Mouse (Mus musculus) limb, embryonic 14.5 days (tissue): Measurements from ENCODE around the gene Rps6kc1. TPM values are rescaled to one million over a fixed set of nuclear protein-coding genes. Genes with fewer than 3 reads are reported as not detected.
A peak's percentile ranks its signal among the peaks of the same experiment; 100 is the strongest.

Source experiments
- ATAC-seq: fragments of 200-750 bp; cut with Nextera tagmentation; 2 replicates; pipeline ENCODE4 v1.8.0; 2017; ENCODE audit warnings: low read depth, moderate number of reproducible peaks, moderate TSS enrichment; ENCODE audit not compliant: low FRiP score
- DNase-seq: peaks from one replicate; pipeline ENCODE4 v3.0.0-alpha.2; 2015; ENCODE audit warnings: low spot score
- H3K27ac ChIP-seq: fragments of 300-500 bp; sonication (generic); replicated peaks from 2 replicates; pipeline ENCODE4 v1.5.1; 2014; ENCODE audit warnings: low read depth, mild to moderate bottlenecking, low read length, moderate library complexity, mixed read lengths
- H3K27me3 ChIP-seq: fragments of 300-500 bp; sonication (generic); 2 replicates; pipeline ENCODE4 v1.6.1; 2014; ENCODE audit warnings: low read length, mixed read lengths; ENCODE audit not compliant: control insufficient read depth, insufficient read depth
- H3K36me3 ChIP-seq: fragments of 300-500 bp; sonication (generic); 2 replicates; pipeline ENCODE4 v1.6.1; 2014; ENCODE audit warnings: mild to moderate bottlenecking, low read length, moderate library complexity, mixed read lengths; ENCODE audit not compliant: control insufficient read depth, insufficient read depth
- H3K4me1 ChIP-seq: fragments of 300-500 bp; sonication (generic); 2 replicates; pipeline ENCODE4 v1.6.1; 2014; ENCODE audit warnings: antibody characterized with exemption, low read length, mixed read lengths; ENCODE audit not compliant: control insufficient read depth, insufficient read depth
- H3K4me2 ChIP-seq: fragments of 300-500 bp; sonication (generic); replicated peaks from 2 replicates; pipeline ENCODE4 v1.6.1; 2014; ENCODE audit warnings: low read depth, mild to moderate bottlenecking, low read length, moderate library complexity; ENCODE audit not compliant: severe bottlenecking
- H3K4me3 ChIP-seq: fragments of 300-500 bp; sonication (generic); replicated peaks from 2 replicates; pipeline ENCODE4 v1.5.1; 2014; ENCODE audit warnings: low read length
- H3K9ac ChIP-seq: fragments of 300-500 bp; sonication (generic); 2 replicates; pipeline ENCODE4 v1.6.1; 2014; ENCODE audit warnings: mild to moderate bottlenecking, low read depth, low read length, moderate library complexity; ENCODE audit not compliant: severe bottlenecking
- H3K9me3 ChIP-seq: fragments of 300-500 bp; sonication (generic); 2 replicates; pipeline ENCODE4 v1.6.1; 2016; ENCODE audit warnings: low read length; ENCODE audit not compliant: control insufficient read depth
- POLR2A ChIP-seq: fragments of 200-500 bp; IDR thresholded peaks from 2 replicates; pipeline ENCODE4 v1.8.0; 2012; ENCODE audit warnings: inconsistent platforms, mild to moderate bottlenecking, moderate library complexity, borderline replicate concordance; ENCODE audit not compliant: insufficient read depth, insufficient read length; ENCODE audit errors: extremely low read depth
- WGBS: fragments of 180-500 bp; shearing (Covaris S2); extraction: QIAGEN DNeasy Blood & Tissue Kit; methylation state at CpG from one replicate; pipeline ENCODE4 v1.1.7; 2014; 5-methylcytosine and 5-hydroxymethylcytosine counted together
- polyA plus RNA-seq, 2 experiments: library from polyadenylated mRNA; depleted of rRNA in 1 of 2; stranded (reverse) in 1 of 2; unstranded in 1 of 2; fragments of >200 nt; fragmentation: Nextera tagmentation in 1 of 2; extraction: Ambion mirVana in 1 of 2; gene quantifications; 2 replicates each; pipeline versions ENCODE4 v1.2.1 to v1.2.3; 2012 to 2014

Rps6kc1 gene
- polyA plus RNA-seq, 2 experiments, result 14.7 to 17.4 TPM

- no peak overlapping the region for H3K4me3 ChIP-seq
- no peaks in the 10 kb centered on the region for H3K9me3 ChIP-seq
- H3K36me3 ChIP-seq, result no peaks in the 10 kb centered on the region
- H3K27ac ChIP-seq, result no peak overlapping the region
- no peak overlapping the region for H3K4me2 ChIP-seq
- no peak for TF ChIP-seq POLR2A
- H3K9ac ChIP-seq, result no peak overlapping the region
- 84% methylated on average over 4 of the region's 4 CpGs for WGBS
- DNase-seq (no peak), ATAC-seq (no peak)
- no peaks in the 10 kb centered on the region for H3K4me1 ChIP-seq
- no peaks in the 10 kb centered on the region for H3K27me3 ChIP-seq
Observed at GRCm38 (mm10) chr1:190663996-190664395, 247.6 kb downstream of the Rps6kc1 start.

DNA sequence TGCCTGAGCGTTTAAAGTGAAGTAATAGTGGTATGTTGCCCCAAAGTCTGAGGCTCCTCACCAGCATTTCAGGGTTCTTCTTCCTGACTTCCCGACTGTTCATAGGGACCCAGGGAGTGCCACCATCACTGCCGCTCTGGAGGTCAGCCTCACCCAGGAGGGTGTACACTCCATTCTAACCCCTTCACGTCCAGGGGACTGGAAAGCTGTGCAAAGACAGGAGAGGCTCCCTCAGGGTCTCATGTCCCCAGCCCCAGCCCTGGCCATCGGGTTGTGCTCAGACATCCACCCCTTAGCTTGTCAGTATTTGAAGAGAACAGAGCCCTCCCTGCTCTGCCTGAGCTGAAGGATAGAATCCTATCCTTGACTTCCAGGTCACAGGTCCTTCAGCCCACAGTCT is 248.8 kb downstream of the Rps6kc1 start:
- H3K9me3 ChIP-seq, result no peaks in the 10 kb centered on the region
- H3K9ac ChIP-seq, result no peak overlapping the region
- no peak for DNase-seq
- no peak for TF ChIP-seq POLR2A
- no peak for ATAC-seq
- no peak overlapping the region for H3K4me2 ChIP-seq
- H3K27me3 ChIP-seq, result no peaks in the 10 kb centered on the region
- H3K27ac ChIP-seq, result no peak overlapping the region
- no peak overlapping the region for H3K4me3 ChIP-seq
- WGBS, result 82% methylated on average over 5 of the region's 5 CpGs
- no peaks in the 10 kb centered on the region for H3K36me3 ChIP-seq
- H3K4me1 ChIP-seq, result no peaks in the 10 kb centered on the region

- DNase-seq (no peak), ATAC-seq (no peak)
- Histone ChIP-seq H3K27ac (no peak overlapping the region), H3K9me3 (no peaks in the 10 kb centered on the region), H3K4me1 (no peaks in the 10 kb centered on the region), H3K4me2 (no peak overlapping the region), H3K4me3 (no peak overlapping the region), H3K27me3 (no peaks in the 10 kb centered on the region), H3K9ac (no peak overlapping the region), H3K36me3 (no peaks in the 10 kb centered on the region)
- no peak for TF ChIP-seq POLR2A
- WGBS, result 85% methylated on average over 3 of the region's 4 CpGs
Observed at GRCm38 (mm10) chr1:190661764-190662163, 249.8 kb downstream of the Rps6kc1 start.

DNA sequence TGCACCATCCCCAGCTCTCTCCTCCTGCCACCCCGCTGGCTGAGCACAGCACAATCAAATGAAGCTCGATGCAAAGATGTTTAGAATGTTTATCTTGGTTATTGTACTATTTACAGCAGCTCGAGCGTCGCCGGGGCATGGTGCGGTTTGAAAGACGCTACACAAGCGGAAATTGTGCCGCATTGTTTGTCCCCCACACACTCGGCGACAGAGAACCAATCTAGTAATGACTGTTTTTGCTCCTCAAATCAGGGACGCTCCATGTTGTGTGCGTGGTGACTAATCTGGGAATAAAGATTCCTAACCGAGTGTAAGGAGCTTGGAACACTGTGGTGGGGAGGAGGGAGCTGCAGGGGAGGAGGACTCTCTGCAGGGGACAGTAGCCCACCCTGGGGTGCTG is 250.3 kb downstream of the Rps6kc1 start:
- H3K36me3 ChIP-seq, result no peaks in the 10 kb centered on the region
- ATAC-seq, result no peak
- H3K27me3 ChIP-seq, result no peaks in the 10 kb centered on the region
- no peaks in the 10 kb centered on the region for H3K9me3 ChIP-seq
- TF ChIP-seq POLR2A, result no peak
- H3K9ac ChIP-seq, result no peak overlapping the region
- H3K4me3 ChIP-seq, result no peak overlapping the region
- no peak for DNase-seq
- H3K27ac ChIP-seq, result no peak overlapping the region
- no peak overlapping the region for H3K4me2 ChIP-seq
- 88% methylated on average over 15 of the region's 15 CpGs for WGBS
- no peaks in the 10 kb centered on the region for H3K4me1 ChIP-seq

DNA sequence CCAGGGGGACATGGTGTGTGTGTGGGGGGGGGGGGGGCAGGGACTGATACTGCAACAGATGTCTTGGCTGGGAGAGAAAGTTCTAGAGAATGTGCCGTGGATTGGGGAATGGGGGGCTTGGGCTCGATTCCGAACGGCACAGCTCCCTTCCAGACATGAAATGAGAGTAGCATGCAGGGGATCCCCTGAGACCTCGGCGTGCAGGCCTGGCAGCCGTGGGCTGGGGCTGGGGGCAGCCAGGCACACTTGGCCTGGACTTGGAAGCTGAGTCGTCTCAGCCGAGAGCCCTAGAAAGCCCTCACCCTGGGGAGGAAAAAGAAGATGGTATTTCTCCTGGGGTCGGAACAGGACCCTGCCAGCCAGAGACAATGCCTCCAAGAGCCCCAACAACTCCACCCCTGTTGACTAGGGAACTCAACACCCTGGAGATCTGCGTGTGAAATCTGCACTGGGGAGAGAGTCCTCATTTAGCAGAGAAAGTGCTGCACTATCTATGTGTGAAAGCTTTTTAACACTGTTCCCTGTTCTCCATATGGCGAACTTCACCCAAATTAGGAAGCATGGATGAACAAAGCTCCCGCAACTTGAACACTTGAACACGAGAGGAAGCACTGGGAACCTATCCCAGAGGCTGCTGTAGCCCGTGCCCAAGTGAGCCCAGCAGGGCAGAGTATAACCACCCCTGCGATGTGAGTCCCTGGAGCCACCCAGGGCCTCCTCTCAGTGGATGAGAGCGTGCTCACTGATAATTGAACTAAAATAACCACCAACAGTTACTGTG is 251.7 kb downstream of the Rps6kc1 start:
- Histone ChIP-seq H3K9me3 (no peaks in the 10 kb centered on the region), H3K27me3 (no peaks in the 10 kb centered on the region), H3K4me2 (no peak overlapping the region), H3K36me3 (no peaks in the 10 kb centered on the region), H3K9ac (no peak overlapping the region), H3K27ac (no peak overlapping the region), H3K4me3 (no peak overlapping the region), H3K4me1 (no peaks in the 10 kb centered on the region)
- ATAC-seq (peak; percentile 41), DNase-seq (no peak)
- TF ChIP-seq POLR2A, result no peak
- 53% methylated on average over 17 of the region's 17 CpGs for WGBS

- Histone ChIP-seq H3K27ac (no peak overlapping the region), H3K36me3 (no peaks in the 10 kb centered on the region), H3K9ac (no peak overlapping the region), H3K9me3 (no peaks in the 10 kb centered on the region), H3K27me3 (no peaks in the 10 kb centered on the region), H3K4me3 (no peak overlapping the region), H3K4me1 (no peaks in the 10 kb centered on the region), H3K4me2 (no peak overlapping the region)
- no peak for ATAC-seq
- DNase-seq, result no peak
- 93% methylated on average over 13 of the region's 13 CpGs for WGBS
- no peak for TF ChIP-seq POLR2A
Observed at GRCm38 (mm10) chr1:190658266-190658665, 253.3 kb downstream of the Rps6kc1 start.
